Mouse (Mus musculus): ENCODE measurements around the gene Klf8.
"Not testable (repeated sequence)": the region's sequence is repeated elsewhere in the genome, so short reads cannot be mapped to it uniquely, and the experiment has no call there.

The Klf8 gene

GRCm38 (mm10) chrX:153237304-153237919 is at the start of gene Klf8:
TSS of gene Klf8 (plus strand) at chrX:153237466.
- DNase-seq (ENCODE audit: low spot score): no peak

GRCm38 (mm10) chrX:153199185-153199584 is 38.1 kb upstream of the Klf8 start:
- not testable (repeated sequence) for DNase-seq (ENCODE audit: low spot score)

GRCm38 (mm10) chrX:153211101-153211500 is 26.2 kb upstream of the Klf8 start:
- DNase-seq (ENCODE audit: low spot score): no peak

GRCm38 (mm10) chrX:153231240-153231639 is 6.0 kb upstream of the Klf8 start:
- no peak for DNase-seq (ENCODE audit: low spot score)

GRCm38 (mm10) chrX:153233255-153233654 is 4.0 kb upstream of the Klf8 start:
- no peak for DNase-seq (ENCODE audit: low spot score)

- DNase-seq (ENCODE audit: low spot score): no peak
Measured at GRCm38 (mm10) chrX:153237920-153238504, 746 bp downstream of the Klf8 start.

GRCm38 (mm10) chrX:153254256-153254655 is 17.0 kb downstream of the Klf8 start:
- DNase-seq (ENCODE audit: low spot score): no peak

- no peak for DNase-seq (ENCODE audit: low spot score)
Measured at GRCm38 (mm10) chrX:153255504-153255903, 18.2 kb downstream of the Klf8 start.

GRCm38 (mm10) chrX:153282185-153282584 is 44.9 kb downstream of the Klf8 start:
- no peak for DNase-seq (ENCODE audit: low spot score)

GRCm38 (mm10) chrX:153311356-153311755 is 74.1 kb downstream of the Klf8 start:
- DNase-seq (ENCODE audit: low spot score): no peak

GRCm38 (mm10) chrX:153323105-153323504 is 85.8 kb downstream of the Klf8 start:
- no peak for DNase-seq (ENCODE audit: low spot score)

GRCm38 (mm10) chrX:153334140-153334539 is 96.9 kb downstream of the Klf8 start:
- not testable (repeated sequence) for DNase-seq (ENCODE audit: low spot score)

GRCm38 (mm10) chrX:153359331-153360215 is 122.3 kb downstream of the Klf8 start:
- DNase-seq (ENCODE audit: low spot score): no peak

- no peak for DNase-seq (ENCODE audit: low spot score)
Measured at GRCm38 (mm10) chrX:153360216-153360590, 122.9 kb downstream of the Klf8 start.

GRCm38 (mm10) chrX:153360666-153361269 is 123.5 kb downstream of the Klf8 start:
- DNase-seq (ENCODE audit: low spot score): no peak

- DNase-seq (ENCODE audit: low spot score): peak; percentile 29
Measured at GRCm38 (mm10) chrX:153366754-153367153, 129.5 kb downstream of the Klf8 start.

GRCm38 (mm10) chrX:153369780-153370179 is 132.5 kb downstream of the Klf8 start:
- DNase-seq (ENCODE audit: low spot score): peak; percentile 12

- no peak for DNase-seq (ENCODE audit: low spot score)
Measured at GRCm38 (mm10) chrX:153375105-153375504, 137.8 kb downstream of the Klf8 start.

- DNase-seq (ENCODE audit: low spot score): no peak
Measured at GRCm38 (mm10) chrX:153381753-153382152, 144.5 kb downstream of the Klf8 start.

- DNase-seq (ENCODE audit: low spot score): peak; percentile 35
Measured at GRCm38 (mm10) chrX:153389291-153389690, 152.0 kb downstream of the Klf8 start.

- no peak for DNase-seq (ENCODE audit: low spot score)
Measured at GRCm38 (mm10) chrX:153417067-153417466, 179.8 kb downstream of the Klf8 start.

- DNase-seq (ENCODE audit: low spot score): peak; percentile 4
Measured at GRCm38 (mm10) chrX:153433659-153434293, 196.5 kb downstream of the Klf8 start.

Data from adipocyte (in vitro differentiated cells).